Mouse (Mus musculus): ENCODE results near the gene Sept9.

Sept9 gene

DNA sequence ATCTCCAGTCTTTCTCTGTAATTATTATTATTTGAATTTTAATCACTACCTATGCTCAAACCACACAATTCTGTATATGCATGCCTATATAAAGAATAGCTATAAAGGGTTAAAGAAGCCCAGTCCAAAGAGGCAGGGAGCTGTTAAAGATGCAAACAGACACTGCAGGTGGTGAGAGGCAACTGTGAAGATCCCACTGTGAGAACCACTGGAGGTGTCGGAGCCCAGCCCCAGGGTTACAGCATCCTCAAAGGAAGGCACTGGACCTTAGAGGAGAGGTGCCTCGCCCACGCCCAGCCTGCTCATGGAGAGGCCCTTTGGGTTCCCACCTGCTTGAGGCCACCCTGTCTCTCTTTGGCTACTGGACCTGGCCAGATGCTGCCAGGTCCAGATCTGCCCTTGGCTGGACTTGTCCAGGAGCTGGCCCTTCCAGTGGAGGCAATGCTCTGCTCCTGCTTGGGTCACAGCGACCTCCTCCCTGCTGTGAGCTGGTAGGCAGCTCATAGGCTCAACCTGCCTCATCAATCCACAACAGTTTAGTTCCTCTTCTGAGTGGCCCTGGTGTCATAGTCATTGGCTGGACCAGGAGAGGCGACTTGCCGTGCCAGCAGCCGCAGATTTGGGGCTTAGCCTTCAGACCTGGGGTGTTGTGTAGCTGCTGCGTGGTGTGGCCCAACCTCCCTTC lies 45.7 kb downstream of the Sept9 start:
- no peak for DNase-seq (ENCODE audit: extremely low spot score, low read depth, low spot score)

DNA sequence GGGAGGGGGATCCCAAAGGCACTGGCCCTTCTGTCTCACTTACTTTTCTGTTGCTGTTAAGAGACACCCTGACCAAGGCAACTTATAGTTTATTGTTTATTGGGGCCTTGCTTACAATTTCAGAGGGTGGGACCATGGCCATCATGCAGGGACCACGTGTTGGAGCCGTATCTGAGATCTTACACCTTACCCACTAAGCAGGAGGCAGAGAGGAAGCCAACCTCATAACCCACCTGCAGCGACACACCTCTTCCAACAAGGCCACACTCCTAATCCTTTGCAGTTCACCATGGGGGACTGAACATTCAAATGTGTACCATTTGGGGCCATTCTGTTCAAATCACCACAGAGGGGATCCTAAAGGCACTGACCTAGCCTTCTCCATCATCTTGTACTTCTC lies 46.4 kb downstream of the Sept9 start:
- no peak for DNase-seq (ENCODE audit: extremely low spot score, low read depth, low spot score)

DNA sequence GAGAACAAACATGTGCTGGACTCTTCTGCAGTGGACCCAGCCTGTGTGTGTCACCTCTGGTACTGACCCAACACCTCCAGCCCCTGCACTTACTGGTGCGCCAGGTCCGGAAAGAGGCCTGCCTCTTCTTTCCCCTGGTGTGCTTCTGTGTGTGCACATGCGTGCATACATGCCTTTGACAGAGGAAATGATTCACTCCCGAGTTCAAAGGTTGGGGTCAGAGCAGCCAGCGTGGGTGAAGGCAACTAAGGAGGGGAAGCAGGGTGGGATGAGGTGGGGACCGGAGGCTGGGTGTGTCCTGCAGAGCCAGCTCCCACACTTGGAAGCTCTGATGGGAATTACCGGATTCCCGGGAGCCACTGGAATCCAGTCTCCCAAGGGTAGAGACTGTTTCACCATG lies 46.8 kb downstream of the Sept9 start:
- no peak for DNase-seq (ENCODE audit: extremely low spot score, low read depth, low spot score)

GRCm38 (mm10) chr11:117246981-117247431 lies 47.5 kb downstream of the Sept9 start:
- no peak for DNase-seq (ENCODE audit: extremely low spot score, low read depth, low spot score)

DNA sequence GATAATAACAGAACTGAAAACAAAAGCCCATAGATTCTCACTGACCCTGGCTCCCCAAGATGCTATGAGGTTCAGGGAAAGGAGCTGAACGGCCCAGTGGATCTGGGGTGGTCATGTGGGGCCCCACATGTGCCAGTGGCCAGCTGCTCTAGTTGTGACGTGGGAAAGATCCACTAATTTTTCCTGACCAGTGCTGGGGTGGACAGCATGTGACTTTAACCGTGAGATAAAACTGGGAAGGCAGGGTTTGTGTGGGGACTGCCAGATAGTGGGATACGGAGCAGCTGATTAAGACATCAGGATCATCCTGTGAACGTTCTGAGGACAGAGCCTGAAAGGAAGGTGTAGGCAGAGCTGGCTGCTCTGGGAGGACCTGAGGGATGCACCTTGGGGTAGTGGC lies 48.1 kb downstream of the Sept9 start:
- DNase-seq (ENCODE audit: extremely low spot score, low read depth, low spot score), result no peak

DNA sequence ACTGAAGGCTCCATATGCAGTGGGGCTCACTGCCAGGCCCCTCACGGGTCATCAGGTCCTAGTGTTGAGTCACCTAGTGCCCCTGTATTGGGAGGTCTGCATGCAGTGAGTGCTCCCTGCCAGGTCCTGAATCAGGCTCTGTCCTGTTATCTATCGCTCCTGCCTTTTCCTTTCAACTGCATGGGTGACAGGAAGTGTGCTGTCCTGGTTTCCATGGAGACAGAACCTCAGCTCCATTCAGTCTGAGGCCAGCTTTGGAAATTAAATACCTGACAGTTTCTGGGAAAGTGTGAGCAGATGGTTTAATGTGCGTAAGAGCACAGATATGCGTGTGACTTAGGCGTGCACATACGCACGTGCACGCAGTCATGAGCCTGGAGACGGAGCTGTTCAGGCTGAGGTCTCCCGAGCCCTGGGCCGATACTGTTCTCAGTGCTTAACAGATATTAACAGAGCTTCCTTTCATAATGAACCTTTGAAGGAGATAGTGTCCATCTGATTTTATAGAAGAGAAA lies 49.3 kb downstream of the Sept9 start:
- DNase-seq (ENCODE audit: extremely low spot score, low read depth, low spot score), result no peak

GRCm38 (mm10) chr11:117249282-117249984 lies 50.0 kb downstream of the Sept9 start:
- no peak for DNase-seq (ENCODE audit: extremely low spot score, low read depth, low spot score)

DNA sequence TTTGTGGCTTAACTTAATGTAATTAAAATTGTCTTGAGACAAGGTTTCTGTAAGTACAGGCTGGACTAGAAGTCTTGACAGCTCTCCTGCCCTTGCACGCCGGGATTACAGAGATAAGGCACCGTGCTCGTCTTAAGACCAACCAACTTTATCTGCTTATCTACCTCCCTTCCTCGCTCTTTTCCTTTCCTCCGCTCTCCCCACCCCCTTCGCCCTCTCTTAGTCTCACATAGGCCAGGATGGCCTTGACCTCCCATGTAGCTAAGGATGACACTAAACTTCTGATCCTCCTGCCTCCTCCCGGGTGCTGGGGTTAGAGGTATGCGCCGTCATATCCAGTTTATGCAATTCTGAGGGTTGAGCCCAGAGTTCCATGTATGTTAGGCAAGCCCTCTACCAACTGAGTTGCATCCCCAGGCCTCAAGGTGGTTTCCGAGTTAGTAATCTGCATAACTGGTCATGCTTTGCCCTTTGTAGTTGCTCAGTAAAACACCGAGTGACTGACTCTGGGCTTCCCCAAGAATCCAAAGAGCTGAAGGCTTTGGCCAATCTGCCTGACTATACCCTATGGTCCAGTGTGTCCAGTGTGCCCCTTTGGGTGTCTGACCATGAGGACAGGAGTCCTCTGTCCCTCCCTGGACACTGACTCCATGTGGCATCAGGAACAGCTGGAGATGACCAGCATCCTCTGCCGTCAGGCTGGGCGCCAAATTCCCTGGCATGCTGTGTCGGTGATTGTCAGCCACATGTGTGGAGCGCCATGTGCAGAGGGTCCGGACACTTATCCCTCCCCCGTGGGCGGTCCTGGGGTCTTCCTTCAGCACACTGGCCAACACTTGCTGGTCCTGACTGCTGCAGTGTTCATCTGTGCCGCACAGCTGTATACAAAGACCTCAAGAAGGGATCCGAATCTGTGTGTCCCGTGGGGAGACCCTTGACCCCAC lies 50.8 kb downstream of the Sept9 start:
- no peak for DNase-seq (ENCODE audit: extremely low spot score, low read depth, low spot score)

DNA sequence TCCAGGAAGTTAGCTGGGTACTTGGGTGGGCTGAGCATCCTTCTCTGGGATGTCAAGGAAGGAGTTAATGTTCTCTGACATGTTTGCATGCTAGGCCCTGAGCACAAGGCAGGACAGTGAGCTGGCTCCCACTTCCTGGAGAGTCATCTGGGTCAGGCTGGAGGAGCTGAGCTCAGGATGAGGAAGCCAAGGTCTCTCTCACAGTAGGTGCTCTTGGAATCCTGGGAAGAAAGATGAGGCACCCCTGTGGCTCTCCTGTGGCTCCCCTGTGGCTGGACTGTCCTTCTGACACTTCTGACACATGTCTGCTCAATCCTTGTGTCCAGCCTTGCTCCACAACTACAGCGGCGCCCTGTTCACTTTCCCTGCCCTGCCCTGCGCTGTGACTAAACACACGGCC lies 52.3 kb downstream of the Sept9 start:
- DNase-seq (ENCODE audit: extremely low spot score, low read depth, low spot score), result no peak

GRCm38 (mm10) chr11:117252846-117253245 lies 53.4 kb downstream of the Sept9 start:
- no peak for DNase-seq (ENCODE audit: extremely low spot score, low read depth, low spot score)

DNA sequence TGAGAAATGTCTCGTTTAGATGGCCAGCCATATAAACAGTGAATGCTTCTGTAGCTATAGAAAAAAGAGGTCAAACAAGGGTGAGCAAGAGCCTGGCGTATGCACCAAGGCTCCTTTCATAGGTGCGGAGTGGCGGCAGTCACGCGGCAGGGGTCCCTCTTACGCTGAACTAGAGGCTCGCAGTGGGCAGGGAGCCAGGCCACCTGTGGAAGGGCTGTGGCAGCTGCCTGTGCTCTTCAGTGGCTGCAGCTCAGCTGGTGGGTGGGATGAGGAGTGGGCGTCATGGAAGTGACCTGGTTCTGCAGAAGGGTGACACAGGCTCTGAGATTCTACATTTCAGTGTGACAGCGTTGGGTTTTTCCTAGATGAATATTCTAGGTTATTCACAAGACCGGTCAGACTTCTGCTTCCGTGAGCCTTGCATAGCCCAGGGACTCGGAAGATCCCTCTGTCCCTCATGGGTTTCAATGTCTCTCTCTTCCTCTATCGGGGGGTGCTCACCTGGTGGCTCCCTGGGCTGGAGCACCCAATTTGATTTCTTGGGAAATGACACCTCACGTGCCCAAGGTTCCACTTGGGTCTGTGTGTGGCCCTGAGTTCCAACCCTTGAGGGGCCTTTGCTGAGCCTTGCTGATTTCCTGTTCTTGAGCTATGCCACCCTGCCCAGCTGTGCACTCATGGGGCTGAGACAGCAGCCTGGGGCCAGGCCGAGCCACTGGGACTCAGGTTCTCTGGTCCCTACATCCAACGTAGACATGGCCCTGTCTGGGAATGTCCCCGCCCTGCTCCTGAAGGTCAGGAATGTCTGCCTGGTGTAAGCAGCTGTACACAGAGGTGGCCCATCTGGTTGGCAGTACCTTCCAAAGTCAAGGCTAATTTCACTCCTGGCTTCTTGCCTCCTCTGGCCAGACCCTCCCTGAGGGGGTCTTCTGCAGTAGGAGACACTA lies 55.0 kb downstream of the Sept9 start:
- no peak for DNase-seq (ENCODE audit: extremely low spot score, low read depth, low spot score)

- DNase-seq (ENCODE audit: extremely low spot score, low read depth, low spot score), result no peak
Measured at GRCm38 (mm10) chr11:117255108-117255489, 55.6 kb downstream of the Sept9 start.

- DNase-seq (ENCODE audit: extremely low spot score, low read depth, low spot score), result no peak
Measured at GRCm38 (mm10) chr11:117256088-117256487, 56.6 kb downstream of the Sept9 start.

DNA sequence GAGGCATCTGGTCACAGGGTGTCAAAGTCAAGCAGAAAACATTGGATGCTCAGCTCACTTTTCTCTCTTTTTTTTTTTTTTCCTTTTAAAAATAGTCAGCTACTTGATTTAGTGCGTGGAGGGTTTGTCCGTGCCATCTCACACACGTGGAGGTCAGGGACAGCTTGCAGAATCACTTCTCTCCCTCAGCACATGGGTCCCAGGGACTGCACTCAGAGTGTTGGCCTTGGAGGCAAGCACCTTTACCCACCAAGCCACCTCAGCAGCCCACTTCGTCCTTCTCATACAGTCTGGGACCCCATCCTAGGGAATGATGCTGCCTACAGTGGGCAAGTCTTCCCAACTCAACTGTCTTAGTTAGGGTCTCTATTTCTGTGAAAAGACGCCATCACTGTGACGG lies 57.4 kb downstream of the Sept9 start:
- no peak for DNase-seq (ENCODE audit: extremely low spot score, low read depth, low spot score)

GRCm38 (mm10) chr11:117257266-117257665 lies 57.8 kb downstream of the Sept9 start:
- DNase-seq (ENCODE audit: extremely low spot score, low read depth, low spot score), result no peak

DNA sequence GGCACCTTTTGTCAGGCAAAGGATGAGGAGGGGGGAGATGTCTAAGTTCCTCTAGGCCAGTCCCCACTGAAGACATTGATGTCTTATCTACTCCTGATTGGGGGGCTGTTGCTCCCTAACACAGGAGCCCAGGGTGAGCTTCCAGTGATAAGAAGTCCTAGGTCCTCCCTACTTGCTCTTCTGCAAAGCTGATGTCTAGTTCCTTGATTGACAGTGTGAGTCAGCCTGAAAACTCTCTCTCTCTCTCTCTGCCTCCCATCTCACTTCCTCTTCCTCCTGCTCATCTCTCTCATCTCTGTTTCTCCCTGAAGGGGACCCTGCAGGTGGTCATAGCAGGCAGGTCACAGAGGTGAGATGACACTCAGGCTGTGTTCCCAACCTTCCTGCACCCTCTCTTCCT lies 58.4 kb downstream of the Sept9 start:
- DNase-seq (ENCODE audit: extremely low spot score, low read depth, low spot score), result no peak

DNA sequence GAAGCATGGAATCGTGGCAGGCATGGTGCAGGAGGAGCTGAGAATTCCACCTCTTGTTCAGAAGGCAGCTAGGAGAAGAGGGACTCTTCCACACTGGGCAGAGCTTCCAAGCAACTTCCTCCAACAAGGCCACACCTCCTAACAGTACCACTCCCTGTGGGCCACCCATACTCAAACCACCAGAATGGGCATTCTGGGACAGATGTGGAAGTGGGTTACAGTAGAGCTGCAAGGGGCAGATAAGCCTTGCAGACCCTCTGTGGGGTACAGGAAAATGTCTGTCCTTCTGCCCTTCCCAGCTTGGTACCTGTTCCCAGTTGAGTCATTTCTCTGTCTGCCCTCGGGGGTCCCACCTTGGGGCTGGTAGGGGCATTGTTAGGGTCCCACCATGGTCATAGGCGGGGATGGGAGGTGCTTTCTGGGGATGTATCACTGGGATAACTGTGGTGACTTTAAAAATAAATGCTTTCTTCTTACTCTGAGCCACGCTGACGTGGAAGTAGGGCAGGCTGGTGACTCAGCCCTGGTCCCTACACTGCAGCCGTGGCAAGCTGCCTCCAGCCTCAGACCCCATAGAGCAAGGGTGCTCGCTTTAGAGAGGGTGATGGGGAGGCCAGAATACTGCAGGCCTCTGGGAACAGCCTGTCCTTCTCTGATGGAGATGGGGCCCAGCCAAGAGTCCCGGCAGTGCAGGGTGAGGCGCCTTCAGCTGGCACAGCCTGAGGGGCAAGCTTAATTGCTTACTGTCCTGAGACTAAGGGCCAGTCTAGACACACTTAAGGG lies 59.9 kb downstream of the Sept9 start:
- no peak for DNase-seq (ENCODE audit: extremely low spot score, low read depth, low spot score)

DNA sequence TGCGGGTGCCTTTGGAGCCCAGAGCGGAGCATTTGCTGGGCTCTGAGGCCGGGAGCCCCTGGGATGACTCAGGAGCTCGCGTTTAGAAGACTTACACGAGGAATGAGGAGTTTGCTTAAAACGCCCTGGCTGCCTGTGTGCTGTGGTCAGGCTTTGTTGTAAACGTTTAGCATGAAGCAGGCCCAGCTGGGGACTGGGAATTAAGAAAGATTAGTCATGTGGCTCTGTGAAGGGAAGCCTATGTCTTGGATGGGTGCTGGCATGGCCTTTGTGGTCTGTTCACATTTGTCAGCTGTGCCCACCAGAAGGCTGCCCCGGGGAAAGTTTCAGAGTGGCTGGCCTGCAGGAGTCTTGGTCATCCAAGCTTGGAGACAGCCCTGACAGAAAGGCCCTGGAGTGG lies 61.2 kb downstream of the Sept9 start:
- DNase-seq (ENCODE audit: extremely low spot score, low read depth, low spot score), result no peak

GRCm38 (mm10) chr11:117263096-117263808 lies 63.8 kb downstream of the Sept9 start:
- DNase-seq (ENCODE audit: extremely low spot score, low read depth, low spot score), result no peak

All from hindlimb bud, embryonic 11.5 days (tissue).